Mouse (Mus musculus) liver, adult 2 months (tissue): Measurements from ENCODE around the gene Grin2c.

Source experiments
- CTCF ChIP-seq: fragments of 200-500 bp; IDR thresholded peaks from 2 replicates; pipeline ENCODE4 v1.5.1; 2011; ENCODE audit warnings: low read depth, low read length, control low read depth
- POLR2A ChIP-seq: fragments of 200-500 bp; IDR thresholded peaks from 2 replicates; pipeline ENCODE4 v1.6.1; 2011; ENCODE audit warnings: low read length, control low read depth; ENCODE audit not compliant: insufficient read depth; ENCODE audit errors: extremely low read depth

- no peak for TF ChIP-seq POLR2A
- TF ChIP-seq CTCF: no peak
Observed at GRCm38 (mm10) chr11:115272894-115273498, 6.0 kb upstream of the Grin2c start.
